Mouse (Mus musculus): ENCODE data around the gene Pex16.

DNA sequence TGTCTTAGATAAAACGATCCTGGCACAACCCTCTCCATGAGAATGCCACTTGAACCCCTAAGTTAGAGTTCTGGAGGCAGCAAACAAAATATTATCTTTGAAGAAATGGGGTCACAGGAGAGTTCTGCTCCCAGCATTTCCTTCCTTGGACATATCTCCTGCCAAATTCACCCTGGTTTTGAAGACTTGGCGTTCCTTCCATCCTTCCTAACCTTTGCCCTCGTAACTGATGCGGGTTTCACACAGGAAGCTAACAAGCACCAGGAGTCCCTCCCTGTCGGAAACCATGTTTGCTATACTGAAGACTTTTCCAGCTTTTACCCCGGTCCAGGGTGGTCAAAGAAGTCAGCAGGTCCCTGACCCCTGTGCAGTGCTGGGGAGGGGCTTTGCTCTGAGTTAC, 20.3 kb upstream of the Pex16 start:
- no peak for TF ChIP-seq CTCF (IDR thresholded peaks at IDR 0.05; ENCODE audit: insufficient read depth, low read depth, low read length)
- no peak for TF ChIP-seq POLR2A (IDR thresholded peaks at IDR 0.05; ENCODE audit: insufficient read depth, low read depth, low read length)
